Mouse (Mus musculus) induced T-regulatory cell, adult 2 months (primary cell): Measurements from ENCODE around the gene Cyb5r4.
A peak's percentile ranks its signal among the peaks of the same experiment; 100 is the strongest.
"Not testable (repeated sequence)": the region's sequence is repeated elsewhere in the genome, so short reads cannot be mapped to it uniquely, and the experiment has no call there.

ENCODE experiments used
- DNase-seq: peaks from one replicate; pipeline ENCODE4 v3.0.0-alpha.2; 2012; ENCODE audit warnings: low read depth

Gene Cyb5r4

GRCm38 (mm10) chr9:87021778-87022523 lies at the start of gene Cyb5r4:
Gene Cyb5r4, plus strand, starts transcription at chr9:87022014.
- peak; percentile 98 for DNase-seq

DNA sequence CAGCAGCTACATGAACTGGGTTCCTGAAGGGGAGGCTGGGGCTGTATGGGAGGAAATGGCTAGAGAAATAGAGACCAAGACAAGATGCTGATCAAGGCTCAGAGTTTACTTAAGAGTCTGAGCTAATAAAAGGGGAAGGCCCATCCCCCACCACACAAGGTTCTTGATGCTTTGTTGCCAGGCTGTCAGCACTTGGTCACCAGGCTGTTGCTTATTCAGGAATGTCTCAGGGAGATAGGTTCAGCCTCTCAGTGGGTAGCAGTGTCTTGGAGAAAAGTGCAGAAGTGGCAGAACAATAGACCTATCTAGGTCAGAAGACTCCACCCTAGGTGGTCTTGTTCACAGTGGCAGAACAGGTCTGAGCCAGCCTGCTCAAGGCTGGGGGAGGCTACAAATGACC lies 49.3 kb upstream of the Cyb5r4 start:
- not testable (repeated sequence) for DNase-seq

DNA sequence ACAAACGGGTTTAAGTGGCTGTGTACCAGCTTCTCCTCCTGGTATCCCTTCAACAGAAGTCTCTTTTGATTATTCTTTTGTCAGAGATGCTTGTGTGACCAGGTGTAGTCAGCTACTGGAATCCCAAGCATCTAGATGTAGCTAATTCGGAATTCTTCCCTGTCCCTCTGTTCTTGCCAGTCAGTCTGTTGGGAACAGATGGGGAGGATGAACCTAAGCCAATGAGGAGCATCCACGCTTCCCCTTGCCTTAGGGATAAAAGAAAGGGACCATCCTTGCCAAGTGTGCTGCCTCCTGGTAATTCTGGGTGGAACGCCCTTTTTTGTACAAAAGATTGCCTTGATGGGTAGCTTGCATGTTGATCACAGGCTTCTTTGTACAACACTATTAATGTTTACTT lies 48.3 kb upstream of the Cyb5r4 start:
- DNase-seq: no peak

DNA sequence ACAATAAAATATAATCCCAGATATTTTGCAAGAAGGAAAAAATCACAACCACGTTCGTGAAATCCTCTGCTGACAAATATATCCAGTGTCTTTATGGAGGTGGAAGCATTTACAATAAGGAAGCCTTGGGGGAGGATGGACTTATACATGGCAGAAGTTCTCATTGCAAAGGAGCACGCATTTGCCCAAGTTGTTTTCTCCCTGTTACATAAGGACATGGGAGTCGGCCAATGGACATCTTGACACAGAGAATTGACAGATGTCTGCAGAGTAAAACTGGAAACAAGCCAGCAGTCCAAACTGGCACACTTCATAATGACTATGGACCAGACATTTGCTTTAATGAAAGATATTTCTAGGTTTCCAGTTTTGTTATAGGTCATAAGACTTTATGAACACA lies 44.9 kb upstream of the Cyb5r4 start:
- DNase-seq: no peak

DNA sequence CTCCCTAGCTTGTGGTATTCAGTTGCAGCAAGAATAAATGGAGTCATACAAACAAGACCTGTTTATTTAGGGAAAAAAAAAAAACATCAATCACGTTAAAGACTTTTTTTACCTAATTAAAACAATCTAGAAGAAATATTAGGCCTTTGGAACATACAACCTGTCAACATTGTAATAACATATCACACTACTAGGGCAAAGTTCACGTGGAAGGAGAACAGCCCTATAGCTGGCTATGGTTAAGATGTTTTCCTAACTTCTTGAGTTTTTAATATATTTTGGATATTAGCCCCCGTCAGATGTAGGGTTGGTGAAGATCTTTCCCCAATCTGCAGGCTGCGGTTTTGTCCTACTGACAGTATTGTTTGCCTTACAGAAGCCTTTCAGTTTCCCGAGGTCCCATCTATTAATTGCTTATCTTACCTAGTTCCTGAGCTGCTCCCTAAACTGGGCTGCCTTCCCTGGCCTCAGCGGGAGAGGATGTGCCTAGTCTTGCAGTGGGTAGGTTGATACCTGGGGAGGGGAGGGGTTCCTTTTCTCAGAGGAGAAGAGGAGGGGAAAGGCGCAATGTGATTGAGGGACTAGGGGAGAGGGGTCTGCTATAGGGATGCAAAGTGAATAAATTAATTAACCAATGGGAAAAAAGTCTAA lies 43.4 kb upstream of the Cyb5r4 start:
- DNase-seq: no peak

- no peak for DNase-seq
Measured at GRCm38 (mm10) chr9:86980048-86980447, 41.8 kb upstream of the Cyb5r4 start.

DNA sequence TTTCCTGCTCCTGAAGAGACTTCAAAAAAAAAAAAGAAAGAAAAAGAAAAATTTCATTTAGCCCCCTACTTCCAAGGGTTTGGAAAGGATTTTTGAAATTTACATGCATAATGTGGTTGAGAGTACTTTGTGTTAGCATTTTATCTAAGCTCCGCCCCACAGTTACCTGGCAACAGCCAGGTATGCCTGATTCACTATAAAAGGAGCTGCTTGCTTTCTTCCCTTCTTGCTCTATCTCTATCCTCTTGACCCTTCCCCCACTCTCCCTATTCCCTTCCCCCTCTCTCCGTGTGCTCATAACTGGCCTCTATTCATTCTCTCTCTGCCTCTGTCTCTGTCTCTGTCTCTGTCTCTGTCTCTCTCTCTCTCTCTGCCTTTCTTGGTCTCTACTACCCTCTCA lies 40.9 kb upstream of the Cyb5r4 start:
- no peak for DNase-seq

- no peak for DNase-seq
Measured at GRCm38 (mm10) chr9:86981551-86981950, 40.3 kb upstream of the Cyb5r4 start.

DNA sequence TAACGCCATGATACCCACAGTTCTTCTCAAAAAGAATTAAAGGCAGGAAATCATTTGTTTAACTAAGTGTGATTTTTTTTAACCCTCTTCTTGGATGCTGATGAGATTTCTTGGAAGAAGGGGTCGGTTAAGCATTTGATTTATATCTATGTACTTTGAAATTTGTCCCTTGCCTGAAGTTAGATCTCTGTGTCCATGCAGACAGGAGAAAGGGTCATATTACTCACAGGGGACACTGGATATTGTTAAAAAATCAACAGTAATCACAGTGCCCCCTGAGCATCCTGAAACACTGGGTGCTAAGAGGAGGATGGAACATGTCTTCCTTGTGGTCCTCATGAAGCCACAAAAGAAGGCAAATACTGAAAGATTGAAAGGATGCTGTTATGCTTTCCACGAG lies 37.2 kb upstream of the Cyb5r4 start:
- DNase-seq: no peak

- no peak for DNase-seq
Measured at GRCm38 (mm10) chr9:86985105-86985504, 36.7 kb upstream of the Cyb5r4 start.

- DNase-seq: no peak
Measured at GRCm38 (mm10) chr9:86986703-86987296, 35.0 kb upstream of the Cyb5r4 start.

GRCm38 (mm10) chr9:86989822-86990221 lies 32.0 kb upstream of the Cyb5r4 start:
- no peak for DNase-seq

DNA sequence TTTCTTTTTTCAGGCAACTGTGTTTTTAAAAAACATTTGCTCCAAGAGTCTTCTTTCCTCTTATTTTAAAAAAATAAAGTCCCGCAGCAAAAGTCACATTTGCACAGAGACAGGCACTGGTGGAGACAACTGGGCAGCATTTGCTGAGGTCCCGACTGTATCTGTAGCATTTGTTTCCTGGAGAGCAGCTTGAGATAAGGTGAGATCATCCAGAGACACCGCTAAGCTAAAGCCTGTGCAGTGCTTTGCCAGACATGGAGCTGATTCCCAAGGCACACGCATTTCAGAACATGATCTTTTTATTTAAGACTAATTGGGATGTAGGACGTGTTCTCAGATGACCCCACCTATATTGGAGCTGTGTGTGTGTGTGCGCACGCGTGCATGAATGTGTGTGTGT lies 30.1 kb upstream of the Cyb5r4 start:
- no peak for DNase-seq

GRCm38 (mm10) chr9:86997046-86997691 lies 24.6 kb upstream of the Cyb5r4 start:
- DNase-seq: no peak

DNA sequence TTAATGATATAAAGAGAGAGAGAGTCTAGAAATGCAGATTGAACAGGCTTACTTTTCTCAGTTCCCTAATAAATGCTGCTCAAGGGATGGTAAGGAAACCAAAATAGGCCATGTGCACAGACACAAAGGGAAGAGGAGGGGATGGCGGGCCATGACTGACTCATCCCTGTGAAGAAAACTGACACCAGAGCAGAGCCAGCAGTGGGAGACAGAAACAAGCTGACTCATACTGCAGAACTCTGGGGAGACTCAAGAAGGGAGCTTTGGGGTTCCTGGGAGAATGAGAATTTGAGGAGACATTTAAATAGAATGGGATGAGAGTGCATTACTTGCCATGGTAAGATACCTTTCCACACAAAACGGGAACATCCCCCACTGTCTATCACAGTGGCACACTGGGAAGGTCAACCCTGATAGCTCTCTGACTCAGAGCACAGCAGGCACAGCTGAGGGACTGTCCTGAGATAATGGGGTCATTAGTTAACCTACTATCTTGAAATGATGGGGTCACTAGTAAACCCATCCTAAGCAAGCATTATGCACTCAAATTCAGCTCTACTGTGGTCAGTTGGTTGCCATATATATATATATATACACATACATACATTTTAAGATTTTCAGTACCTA lies 21.7 kb upstream of the Cyb5r4 start:
- DNase-seq: no peak

DNA sequence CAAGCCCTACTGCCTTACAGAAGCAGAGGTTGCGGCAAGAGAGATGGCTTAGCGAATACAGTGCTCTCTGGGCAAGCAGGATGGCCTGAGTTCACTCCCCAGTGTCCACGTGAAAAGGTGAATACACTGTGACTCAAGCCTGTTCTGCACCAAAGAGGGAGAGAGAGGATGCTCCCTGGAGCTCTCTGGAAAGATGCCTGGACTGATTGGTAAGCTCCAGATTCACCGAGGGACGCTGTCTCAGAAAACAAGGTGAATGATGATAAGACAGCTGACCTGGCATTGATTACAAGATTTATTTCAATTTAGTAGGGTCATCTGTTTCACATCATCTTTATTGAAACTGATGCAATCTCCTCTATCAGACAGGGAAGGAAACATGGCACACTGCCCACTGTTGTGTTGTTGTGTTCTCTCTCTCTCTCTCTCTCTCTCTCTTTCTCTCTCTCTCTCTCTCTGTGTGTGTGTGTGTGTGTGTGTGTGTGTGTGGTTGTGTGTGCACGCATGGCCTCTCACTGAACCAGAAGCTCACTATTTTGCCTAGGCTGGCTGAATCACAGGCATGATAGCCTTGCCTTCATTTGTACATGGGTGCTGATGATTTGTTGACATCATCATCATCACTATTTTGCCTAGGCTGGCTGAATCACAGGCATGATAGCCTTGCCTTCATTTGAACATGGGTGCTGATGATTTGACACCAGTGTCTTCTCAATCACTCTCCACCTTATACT lies 16.9 kb upstream of the Cyb5r4 start:
- no peak for DNase-seq

DNA sequence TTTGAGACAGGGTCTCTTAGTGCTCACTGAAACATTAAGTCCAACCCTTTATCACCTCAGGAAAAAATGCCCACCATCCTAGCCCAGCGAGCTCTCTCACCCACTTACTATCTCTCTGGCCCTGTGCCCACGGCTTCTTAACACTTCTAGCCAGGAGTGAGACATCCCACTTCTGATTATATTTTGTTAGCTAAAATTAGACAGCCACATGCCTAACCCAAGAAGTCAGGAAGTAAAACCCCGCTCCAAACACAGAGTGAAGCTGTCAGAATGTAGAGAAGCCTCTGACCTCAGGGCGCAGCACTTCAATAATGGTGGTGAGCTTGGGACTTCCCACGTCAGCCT lies 16.4 kb upstream of the Cyb5r4 start:
- DNase-seq: no peak

DNA sequence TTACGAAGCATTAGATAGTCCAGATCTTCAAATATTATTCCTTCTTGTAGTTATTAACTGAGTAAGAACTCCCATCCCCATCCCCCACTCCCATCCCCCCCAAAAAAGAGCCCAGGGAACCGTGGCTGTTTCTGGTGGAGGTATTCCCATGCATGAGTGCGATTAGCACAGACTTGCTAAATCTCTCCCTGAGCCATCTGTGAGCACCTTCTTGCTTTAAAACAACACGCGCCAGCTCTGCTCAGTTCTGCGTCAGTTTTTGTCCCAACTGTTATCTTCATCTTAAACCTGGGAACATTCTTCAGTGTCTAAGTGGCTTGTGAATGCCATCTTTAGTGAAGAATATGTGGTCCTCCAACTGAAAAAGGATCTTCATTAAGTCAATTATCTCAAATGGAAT lies 13.3 kb upstream of the Cyb5r4 start:
- no peak for DNase-seq

- DNase-seq: no peak
Measured at GRCm38 (mm10) chr9:87008919-87009318, 12.9 kb upstream of the Cyb5r4 start.

GRCm38 (mm10) chr9:87015288-87015937 lies 6.4 kb upstream of the Cyb5r4 start, which contains the start of gene Ripply2:
Gene Ripply2, plus strand, starts transcription at chr9:87015537.
- no peak for DNase-seq

DNA sequence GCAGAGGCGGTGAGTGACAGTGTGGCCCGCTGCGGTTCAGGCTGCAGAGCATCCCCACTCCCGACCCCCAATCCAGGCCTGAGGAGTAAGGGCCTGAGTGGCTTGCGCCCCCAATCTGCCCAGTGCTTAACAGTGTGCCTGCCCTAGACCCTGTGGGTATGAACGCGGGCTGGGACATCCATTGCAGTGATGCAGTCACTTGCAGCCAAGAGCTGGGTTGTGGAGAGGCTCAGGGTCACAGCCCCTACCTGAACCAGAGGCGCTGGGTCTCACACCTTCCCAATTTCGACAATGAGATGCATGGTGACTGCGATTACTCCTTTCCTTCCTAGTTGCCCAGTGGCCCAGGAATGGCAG lies 5.9 kb upstream of the Cyb5r4 start:
- no peak for DNase-seq
